ENCODE assay signal across 8 mouse cellular contexts in genomic region chr14:51082599-51083581, GRCm38 (mm10). TPM values are rescaled to one million over a fixed set of nuclear protein-coding genes. Genes with fewer than 3 reads are reported as not detected.
DNase-seq lines count a peak whose midpoint lies in the region; ATAC-seq lines count a peak whose summit lies in the region.

No protein-coding gene starts in this region.

- peaks cover 15% of the 10 kb centered on the region for H3K4me1 ChIP-seq in forebrain, embryonic 15.5 days
- peaks cover 16% of the 10 kb centered on the region for H3K4me1 ChIP-seq in hindbrain, embryonic 13.5 days (replicated peaks)

- no peaks in the 10 kb centered on the region for H3K36me3 ChIP-seq in forebrain, embryonic 15.5 days
- no peaks in the 10 kb centered on the region for H3K36me3 ChIP-seq in hindbrain, embryonic 13.5 days

- peak overlapping the region; percentile 5 for H3K9ac ChIP-seq in forebrain, embryonic 15.5 days (replicated peaks)
- H3K9ac ChIP-seq in hindbrain, embryonic 13.5 days = peak overlapping the region; percentile 69

- no peak overlapping the region for H3K27ac ChIP-seq in forebrain, embryonic 15.5 days (replicated peaks)
- H3K27ac ChIP-seq in hindbrain, embryonic 13.5 days = no peak overlapping the region

- DNase-seq in heart, adult 11 months = peak; percentile 97
- DNase-seq in heart, postnatal 25 days (ENCODE audit: low spot score) = no peak
- peak; percentile 65 for DNase-seq in c-Kit-positive CD71-positive TER-119-positive erythroid progenitor cells, embryonic 14.5 days (ENCODE audit: low spot score)
- DNase-seq in left cerebral cortex, postnatal 36 days (ENCODE audit: low spot score in 2 of 2) = peak; percentile 38 to 65
- peak; percentile 48 to 76 for DNase-seq in spleen, adult 18-20 months

- peak overlapping the region; percentile 43 for H3K4me3 ChIP-seq in forebrain, embryonic 15.5 days
- peak overlapping the region; percentile 49 for H3K4me3 ChIP-seq in hindbrain, embryonic 13.5 days

- WGBS in forebrain, embryonic 15.5 days = 3% methylated on average over 40 of the region's 40 CpGs
- 3% methylated on average over 40 of the region's 40 CpGs for WGBS in hindbrain, embryonic 13.5 days

- peak overlapping the region; percentile 59 for H3K4me2 ChIP-seq in forebrain, embryonic 15.5 days (replicated peaks)
- H3K4me2 ChIP-seq in hindbrain, embryonic 13.5 days = peak overlapping the region; percentile 78

- peaks cover 7% of the 10 kb centered on the region; the same call in 1 of the 2 replicates for H3K27me3 ChIP-seq in forebrain, embryonic 15.5 days
- H3K27me3 ChIP-seq in hindbrain, embryonic 13.5 days = peaks cover 47% of the 10 kb centered on the region

- intact Hi-C loops in heart, postnatal 25 days (cut with DNase I) = no loop called here
- intact Hi-C loops in left cerebral cortex, postnatal 36 days (cut with DNase I) = no loop called here

- no peaks in the 10 kb centered on the region for H3K9me3 ChIP-seq in forebrain, embryonic 15.5 days
- no peaks in the 10 kb centered on the region for H3K9me3 ChIP-seq in hindbrain, embryonic 13.5 days

- ATAC-seq in forebrain, embryonic 15.5 days (replicated peaks) = peak; percentile 72
- ATAC-seq in hindbrain, embryonic 13.5 days (ENCODE audit: low FRiP score) = peak; percentile 74
- ATAC-seq in megakaryocyte progenitor cell, adult 5-6 weeks (replicated peaks; ENCODE audit: poor library complexity) = peak; percentile 55

RNA-seq across cellular contexts. Expression of gene Rnase4, which starts 8.0 kb away (rescaled TPM):
- 10 to 100 TPM; 50.0 to 53.8 TPM for total RNA-seq in heart, postnatal 25 days (2021)
- 8.9 and 10.0 TPM in 2 replicates for polyA plus RNA-seq in forebrain, embryonic 15.5 days (2015; fragmentation: Nextera tagmentation; extraction: Ambion mirVana)
- 15.3 and 17.5 TPM in 2 replicates for polyA plus RNA-seq in hindbrain, embryonic 13.5 days (2015; fragmentation: Nextera tagmentation; extraction: Ambion mirVana)
- 10 to 100 TPM; 17.8 to 19.3 TPM for total RNA-seq in left cerebral cortex, postnatal 36 days (2021)
- 4.8 and 7.1 TPM in 2 replicates for total RNA-seq in megakaryocyte progenitor cell, adult 5-6 weeks (2015)
- total RNA-seq in megakaryocyte progenitor cell, adult 5-6 weeks (2017) = 1.7 and 2.4 TPM in 2 replicates

RNA-seq across cellular contexts. Expression of gene Ang, which starts 8.1 kb away (rescaled TPM):
- 1 to 10 TPM; 6.2 to 7.7 TPM for total RNA-seq in heart, postnatal 25 days (2021)
- polyA plus RNA-seq in forebrain, embryonic 15.5 days (2015; fragmentation: Nextera tagmentation; extraction: Ambion mirVana) = 2.6 and 3.8 TPM in 2 replicates
- 4.1 and 4.4 TPM in 2 replicates for polyA plus RNA-seq in hindbrain, embryonic 13.5 days (2015; fragmentation: Nextera tagmentation; extraction: Ambion mirVana)
- total RNA-seq in left cerebral cortex, postnatal 36 days (2021) = 1 to 10 TPM; 3.6 to 5.3 TPM
- total RNA-seq in megakaryocyte progenitor cell, adult 5-6 weeks (2015) = 1.8 and 2.0 TPM in 2 replicates
- 1.3 and 1.4 TPM in 2 replicates for total RNA-seq in megakaryocyte progenitor cell, adult 5-6 weeks (2017)

RNA-seq across cellular contexts. Expression of gene Olfr750, which starts 8.7 kb away (rescaled TPM):
- not detected for total RNA-seq in heart, postnatal 25 days (2021)
- polyA plus RNA-seq in forebrain, embryonic 15.5 days (2015; fragmentation: Nextera tagmentation; extraction: Ambion mirVana) = not detected in 2 replicates
- 0.05 TPM in 1 of 2 replicates, not detected in the other for polyA plus RNA-seq in hindbrain, embryonic 13.5 days (2015; fragmentation: Nextera tagmentation; extraction: Ambion mirVana)
- not detected for total RNA-seq in left cerebral cortex, postnatal 36 days (2021)
- not detected in 2 replicates for total RNA-seq in megakaryocyte progenitor cell, adult 5-6 weeks (2015)
- not detected in 2 replicates for total RNA-seq in megakaryocyte progenitor cell, adult 5-6 weeks (2017)

RNA-seq across cellular contexts. Expression of gene Rnase12, which starts 25.4 kb away (rescaled TPM):
- total RNA-seq in heart, postnatal 25 days (2021) = not detected
- polyA plus RNA-seq in forebrain, embryonic 15.5 days (2015; fragmentation: Nextera tagmentation; extraction: Ambion mirVana) = not detected in 2 replicates
- polyA plus RNA-seq in hindbrain, embryonic 13.5 days (2015; fragmentation: Nextera tagmentation; extraction: Ambion mirVana) = not detected in 2 replicates
- total RNA-seq in left cerebral cortex, postnatal 36 days (2021) = not detected
- 6.2 and 8.9 TPM in 2 replicates for total RNA-seq in megakaryocyte progenitor cell, adult 5-6 weeks (2015)
- total RNA-seq in megakaryocyte progenitor cell, adult 5-6 weeks (2017) = 4.9 and 5.0 TPM in 2 replicates

RNA-seq across cellular contexts. Expression of gene Eddm3b, which starts 31.3 kb away (rescaled TPM):
- total RNA-seq in heart, postnatal 25 days (2021) = not detected
- not detected in 2 replicates for polyA plus RNA-seq in forebrain, embryonic 15.5 days (2015; fragmentation: Nextera tagmentation; extraction: Ambion mirVana)
- not detected in 2 replicates for polyA plus RNA-seq in hindbrain, embryonic 13.5 days (2015; fragmentation: Nextera tagmentation; extraction: Ambion mirVana)
- not detected for total RNA-seq in left cerebral cortex, postnatal 36 days (2021)
- total RNA-seq in megakaryocyte progenitor cell, adult 5-6 weeks (2015) = not detected in 2 replicates
- not detected in 2 replicates for total RNA-seq in megakaryocyte progenitor cell, adult 5-6 weeks (2017)
